Mouse (Mus musculus) macrophage (primary cell): ENCODE measurements around the gene Podnl1. TPM values are rescaled to one million over a fixed set of nuclear protein-coding genes. Genes with fewer than 3 reads are reported as not detected.

Experiments used
- polyA plus RNA-seq: library from polyadenylated mRNA; stranded (reverse); fragments of 250-400 nt; gene quantifications from 3 replicates; pipeline ENCODE4 v1.2.4, GENCODE M21; 2018; ENCODE audit warnings: inconsistent platforms

The Podnl1 gene
- polyA plus RNA-seq, 1 experiment from 2014 or later, result not detected

Other genes with a start within 250 kb of the Podnl1 start
- 0.04 to 0.09 TPM (median 0.05 TPM) in 3 replicates for gene Adgrl1, start 225.9 kb upstream of the Podnl1 start, polyA plus RNA-seq
- 0.06 to 0.11 TPM (median 0.07 TPM) in 3 replicates for gene Gm10644, start 170.8 kb upstream of the Podnl1 start, polyA plus RNA-seq
- gene Asf1b, start 170.5 kb upstream of the Podnl1 start, polyA plus RNA-seq, result 3.8 to 22.0 TPM (median 9.5 TPM) in 3 replicates
- 59.2 to 70.1 TPM (median 67.5 TPM) in 3 replicates for gene Prkaca, start 153.0 kb upstream of the Podnl1 start, polyA plus RNA-seq
- gene Samd1, start 128.3 kb upstream of the Podnl1 start, polyA plus RNA-seq, result 25.5 to 39.0 TPM (median 26.7 TPM) in 3 replicates
- not detected in 3 replicates for gene 1700067K01Rik, start 124.5 kb upstream of the Podnl1 start, polyA plus RNA-seq
- 1.9 to 5.2 TPM (median 2.9 TPM) in 3 replicates for gene 2210011C24Rik, start 113.8 kb upstream of the Podnl1 start, polyA plus RNA-seq
- gene Palm3, start 104.5 kb upstream of the Podnl1 start, polyA plus RNA-seq, result 0.07 TPM in 1 of 3 replicates, not detected in the others
- gene Il27ra, start 83.4 kb upstream of the Podnl1 start, polyA plus RNA-seq, result 0.17 to 0.37 TPM (median 0.25 TPM) in 3 replicates
- gene Rln3, start 81.0 kb upstream of the Podnl1 start, polyA plus RNA-seq, result not detected in 3 replicates
- gene Gm10643, start 60.9 kb upstream of the Podnl1 start, polyA plus RNA-seq, result 0.32 to 0.52 TPM (median 0.41 TPM) in 3 replicates
- gene Rfx1, start 59.2 kb upstream of the Podnl1 start, polyA plus RNA-seq, result 3.6 to 8.6 TPM (median 4.9 TPM) in 3 replicates
- 8.5 to 14.2 TPM (median 10.7 TPM) in 3 replicates for gene Dcaf15, start 21.2 kb upstream of the Podnl1 start, polyA plus RNA-seq
- 21.7 to 24.3 TPM (median 22.4 TPM) in 3 replicates for gene Cc2d1a, start 21.9 kb downstream of the Podnl1 start, polyA plus RNA-seq
- 0.41 to 0.82 TPM (median 0.47 TPM) in 3 replicates for gene 4930432K21Rik, start 22.0 kb downstream of the Podnl1 start, polyA plus RNA-seq
- gene Nanos3, start 59.2 kb downstream of the Podnl1 start, polyA plus RNA-seq, result not detected in 3 replicates
- 5.1 to 8.7 TPM (median 7.9 TPM) in 3 replicates for gene Zswim4, start 111.1 kb downstream of the Podnl1 start, polyA plus RNA-seq
- gene D8Ertd738e, start 123.7 kb downstream of the Podnl1 start, polyA plus RNA-seq, result 203 to 260 TPM (median 230 TPM) in 3 replicates
- gene Mri1, start 131.3 kb downstream of the Podnl1 start, polyA plus RNA-seq, result 2.2 to 7.5 TPM (median 6.1 TPM) in 3 replicates
- 15.6 to 41.2 TPM (median 24.1 TPM) in 3 replicates for gene Ccdc130, start 144.4 kb downstream of the Podnl1 start, polyA plus RNA-seq